Mouse (Mus musculus): ENCODE results near the gene Tsg101.

DNA sequence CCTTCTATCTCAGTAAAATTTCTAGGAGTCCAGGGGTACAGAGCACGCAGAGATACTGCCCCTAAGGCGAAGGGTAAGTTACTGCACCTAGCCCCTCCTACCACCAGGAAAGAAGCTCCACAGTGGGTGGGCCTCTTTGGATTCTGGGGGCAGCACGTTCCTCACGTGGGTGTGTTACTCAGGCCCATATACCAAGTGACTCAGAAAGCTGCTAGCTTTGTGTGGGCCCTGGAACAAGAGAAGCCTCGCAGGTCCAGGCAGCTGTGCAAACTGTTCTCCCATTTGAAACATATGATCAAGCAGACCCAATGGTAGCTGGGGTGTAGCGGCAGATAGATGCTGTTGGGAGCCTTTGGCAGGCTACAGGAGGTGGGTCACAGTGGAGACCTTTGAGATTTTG is 60.7 kb downstream of the Tsg101 start:
- TF ChIP-seq CTCF (IDR thresholded peaks at IDR 0.05; ENCODE audit: extremely low read depth, insufficient read length, insufficient replicate concordance, low read depth, low read length): no peak
- TF ChIP-seq POLR2A (IDR thresholded peaks at IDR 0.05; ENCODE audit: low read depth, low read length): no peak

All from small intestine, adult 2 months (tissue).